Mouse (Mus musculus) CH12.LX (cell line): ENCODE measurements at regions not wholly inside any gene's neighbourhood (a gene's known extent, or its start where the extent isn't known, plus 50 kb on each side); places are given as distances from the start of the nearest gene placed in this dataset.

ENCODE experiments used
- DNase-seq: peaks from one replicate; pipeline ENCODE4 v3.0.0-alpha.2; 2013; ENCODE audit errors: extremely low read depth
- H3K27ac ChIP-seq: 2 replicates; pipeline ENCODE4 v1.5.1; 2012; ENCODE audit warnings: low read depth, mild to moderate bottlenecking, control low read depth, moderate library complexity; ENCODE audit not compliant: insufficient read depth
- H3K27me3 ChIP-seq: replicated peaks from 2 replicates; pipeline ENCODE3; 2012; ENCODE audit warnings: inconsistent platforms
- H3K36me3 ChIP-seq, 2 experiments: replicated peaks in 1 of 2; 2 replicates each; pipeline versions ENCODE3 to v1.6.1; 2012; ENCODE audit warnings: inconsistent platforms in 1 of 2, low read length in 1 of 2, mild to moderate bottlenecking in 1 of 2, mixed read lengths in 1 of 2, moderate library complexity in 1 of 2; ENCODE audit not compliant: control insufficient read depth in 1 of 2, insufficient read depth in 1 of 2
- H3K4me1 ChIP-seq, 2 experiments: 2 replicates each; pipeline ENCODE4 v1.6.1; 2012; ENCODE audit warnings: inconsistent platforms in 1 of 2, moderate library complexity in 1 of 2; ENCODE audit not compliant: insufficient read depth in 2 of 2, control insufficient read depth in 1 of 2
- H3K4me2 ChIP-seq: 2 replicates; pipeline ENCODE4 v1.6.1; 2012; ENCODE audit warnings: low read depth, mild to moderate bottlenecking, control low read depth; ENCODE audit not compliant: poor library complexity, insufficient read depth, severe bottlenecking
- H3K4me3 ChIP-seq, 3 experiments: fragments of 150-350 bp in 1 of 3; sonication (generic) in 1 of 3; replicated peaks in 1 of 3; 2 replicates each; pipeline versions ENCODE3 to v1.5.1; 2011 to 2012; ENCODE audit warnings: low read depth in 2 of 3, low read length in 2 of 3, mild to moderate bottlenecking in 2 of 3, moderate library complexity in 2 of 3, control low read depth in 1 of 3, improper control_type of control experiment in 1 of 3, inconsistent platforms in 1 of 3, mixed read lengths in 1 of 3; ENCODE audit not compliant: poor library complexity in 1 of 3
- H3K79me2 ChIP-seq: replicated peaks from 2 replicates; pipeline ENCODE4 v1.6.1; 2012; ENCODE audit warnings: mild to moderate bottlenecking, moderate library complexity; ENCODE audit not compliant: control insufficient read depth, poor library complexity, insufficient read depth, severe bottlenecking; ENCODE audit errors: extremely low read depth
- H3K9ac ChIP-seq: 2 replicates; pipeline ENCODE4 v1.6.1; 2012; ENCODE audit warnings: low read depth, mild to moderate bottlenecking, control low read depth, moderate library complexity; ENCODE audit not compliant: insufficient read depth
- H3K9me3 ChIP-seq: replicated peaks from 2 replicates; pipeline ENCODE3; 2012; ENCODE audit warnings: low read length, inconsistent platforms, mixed read lengths
- BHLHE40 ChIP-seq: IDR thresholded peaks from 2 replicates; pipeline ENCODE4 v1.6.1; 2011; ENCODE audit warnings: mild to moderate bottlenecking, low read depth, low read length, improper control_type of control experiment
- CHD1 ChIP-seq: IDR thresholded peaks from 2 replicates; pipeline ENCODE4 v1.6.1; 2012; ENCODE audit warnings: low read depth, low read length, improper control_type of control experiment, inconsistent platforms
- CTCF ChIP-seq, 2 experiments: IDR thresholded peaks in 1 of 2; conservative IDR thresholded peaks in 1 of 2; 2 replicates each; pipeline ENCODE4 v1.5.1; 2011 to 2012; ENCODE audit warnings: low read depth in 2 of 2, low read length in 2 of 2, improper control_type of control experiment in 1 of 2, inconsistent platforms in 1 of 2, mild to moderate bottlenecking in 1 of 2, moderate library complexity in 1 of 2
- E2F4 ChIP-seq: IDR thresholded peaks from 2 replicates; pipeline ENCODE4 v1.6.1; 2011; ENCODE audit warnings: low read depth, low read length, improper control_type of control experiment; ENCODE audit not compliant: insufficient replicate concordance
- ELF1 ChIP-seq: IDR thresholded peaks from 2 replicates; pipeline ENCODE4 v1.6.1; 2014; ENCODE audit warnings: low read depth, mild to moderate bottlenecking, inconsistent platforms, low read length, improper control_type of control experiment
- ETS1 ChIP-seq: conservative IDR thresholded peaks from 2 replicates; pipeline ENCODE4 v1.6.1; 2012; ENCODE audit warnings: low read depth, mild to moderate bottlenecking, inconsistent platforms, low read length, improper control_type of control experiment, moderate library complexity
- HCFC1 ChIP-seq: IDR thresholded peaks from 2 replicates; pipeline ENCODE4 v1.6.1; 2012; ENCODE audit warnings: low read depth, mild to moderate bottlenecking, inconsistent platforms, low read length, improper control_type of control experiment
- IRF4 ChIP-seq: IDR thresholded peaks from 2 replicates; pipeline ENCODE4 v1.6.1; 2014; ENCODE audit warnings: low read depth, mild to moderate bottlenecking, inconsistent platforms, low read length, improper control_type of control experiment
- JUN ChIP-seq: IDR thresholded peaks from 2 replicates; pipeline ENCODE4 v1.6.1; 2011; ENCODE audit warnings: low read depth, mild to moderate bottlenecking, low read length, improper control_type of control experiment, moderate library complexity; ENCODE audit not compliant: insufficient read depth
- MAFK ChIP-seq: IDR thresholded peaks from 2 replicates; pipeline ENCODE4 v1.6.1; 2011; ENCODE audit warnings: low read length, improper control_type of control experiment; ENCODE audit not compliant: insufficient replicate concordance
- MAX ChIP-seq: IDR thresholded peaks from 2 replicates; pipeline ENCODE4 v1.6.1; 2011; ENCODE audit warnings: low read length, improper control_type of control experiment
- NELFE ChIP-seq: IDR thresholded peaks from 2 replicates; pipeline ENCODE4 v1.6.1; 2011; ENCODE audit warnings: low read depth, low read length, improper control_type of control experiment
- RAD21 ChIP-seq: IDR thresholded peaks from 2 replicates; pipeline ENCODE4 v1.6.1; 2011; ENCODE audit warnings: low read depth, mild to moderate bottlenecking, low read length, improper control_type of control experiment, moderate library complexity
- SIN3A ChIP-seq: IDR thresholded peaks from 2 replicates; pipeline ENCODE4 v1.6.1; 2012; ENCODE audit warnings: low read length, improper control_type of control experiment, inconsistent platforms
- UBTF ChIP-seq: IDR thresholded peaks from 2 replicates; pipeline ENCODE4 v1.6.1; 2012; ENCODE audit warnings: low read depth, mild to moderate bottlenecking, inconsistent platforms, low read length, improper control_type of control experiment, moderate library complexity
- USF1 ChIP-seq: IDR thresholded peaks from 2 replicates; pipeline ENCODE4 v1.6.1; 2014; ENCODE audit warnings: low read depth, mild to moderate bottlenecking, inconsistent platforms, low read length, improper control_type of control experiment
- USF2 ChIP-seq: conservative IDR thresholded peaks from 2 replicates; pipeline ENCODE4 v1.6.1; 2011; ENCODE audit warnings: low read depth, low read length, improper control_type of control experiment
- ZC3H11A ChIP-seq: IDR thresholded peaks from 2 replicates; pipeline ENCODE4 v1.6.1; 2012; ENCODE audit warnings: low read depth, mild to moderate bottlenecking, inconsistent platforms, low read length, improper control_type of control experiment
- ZKSCAN1 ChIP-seq: IDR thresholded peaks from 2 replicates; pipeline ENCODE4 v1.6.1; 2012; ENCODE audit warnings: low read depth, inconsistent platforms, low read length, improper control_type of control experiment, borderline replicate concordance
- dilution Hi-C: fragments of 300-500 bp; cut with MboI; formaldehyde crosslinking; loops from 2 replicates; pipeline ENCODE4 v1.14.3; 2020; ENCODE audit warnings: low sequenced_read_pairs; ENCODE audit not compliant: extremely low pct_unique_long_range_greater_than_20kb, extremely low pct_ligation_motif_present
- in situ Hi-C: fragments of 300-500 bp; cut with MboI; formaldehyde crosslinking; loops from 3 replicates; pipeline ENCODE4 v1.14.3; 2019; ENCODE audit warnings: low sequenced_read_pairs, low pct_ligation_motif_present, low pct_unique_long_range_greater_than_20kb, mixed read lengths

- no peaks in the 10 kb centered on the region for H3K79me2 ChIP-seq
- H3K27ac ChIP-seq: no peak overlapping the region
- no peaks in the 10 kb centered on the region for H3K27me3 ChIP-seq
- no peak overlapping the region for H3K9ac ChIP-seq
- TF ChIP-seq CTCF (conservative IDR thresholded peaks at IDR 0.05 in 1 of 2, IDR thresholded peaks at IDR 0.05 in 1 of 2; ENCODE audit: low read depth in 2 of 2, low read length in 2 of 2) (no peak), USF1 (no peak), JUN (no peak), MAFK (no peak), SIN3A (no peak), ELF1 (no peak), IRF4 (no peak), E2F4 (no peak), UBTF (no peak), HCFC1 (no peak), ETS1 (no peak), CHD1 (no peak)
- no peaks in the 10 kb centered on the region for H3K36me3 ChIP-seq
- peaks cover 78% of the 10 kb centered on the region for H3K9me3 ChIP-seq
- no peaks in the 10 kb centered on the region for H3K4me1 ChIP-seq
- in situ Hi-C loops: no loop called here
- DNase-seq: no peak
- H3K4me3 ChIP-seq: no peak overlapping the region
- no peak overlapping the region for H3K4me2 ChIP-seq
- dilution Hi-C loops: no loop called here
These were observed 82.5 kb upstream of the Irx3 start for GRCm38 (mm10) chr8:91884325-91884724.

- dilution Hi-C loops: no loop called here
- no peaks in the 10 kb centered on the region for H3K79me2 ChIP-seq
- no peaks in the 10 kb centered on the region for H3K4me1 ChIP-seq
- no peak overlapping the region for H3K27ac ChIP-seq
- H3K4me3 ChIP-seq: no peak overlapping the region
- peaks cover 76% of the 10 kb centered on the region for H3K9me3 ChIP-seq
- TF ChIP-seq ZKSCAN1 (no peak), ETS1 (no peak), USF2 (no peak), RAD21 (no peak), E2F4 (no peak), SIN3A (no peak), ZC3H11A (no peak), BHLHE40 (no peak), NELFE (no peak), MAX (no peak)
- no peaks in the 10 kb centered on the region for H3K36me3 ChIP-seq
- no peak overlapping the region for H3K9ac ChIP-seq
- in situ Hi-C loops: no loop called here
- H3K27me3 ChIP-seq: no peaks in the 10 kb centered on the region
- no peak for DNase-seq
- no peak overlapping the region for H3K4me2 ChIP-seq
These were observed 81.1 kb upstream of the Irx3 start for GRCm38 (mm10) chr8:91883012-91883411.
